18 mouse cellular contexts compared by ENCODE assay signal in the genomic region with DNA sequence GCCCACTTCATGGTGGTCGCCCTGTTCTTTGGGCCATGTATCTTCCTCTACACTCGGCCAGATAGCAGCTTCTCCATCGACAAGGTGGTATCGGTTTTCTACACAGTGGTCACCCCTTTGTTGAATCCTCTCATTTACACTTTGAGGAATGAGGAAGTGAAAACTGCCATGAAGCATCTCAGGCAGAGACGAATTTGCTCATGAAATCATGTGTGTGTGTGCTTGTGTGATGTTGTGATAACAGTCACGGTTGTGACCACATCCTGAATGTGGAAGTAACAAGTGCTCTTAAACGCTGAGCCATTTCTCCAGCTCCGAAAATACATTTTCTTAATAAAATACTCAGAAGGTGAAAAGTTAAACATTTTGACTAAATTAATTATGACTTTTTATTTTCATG. TPM values are rescaled to one million over a fixed set of nuclear protein-coding genes. Genes with fewer than 3 reads are reported as not detected.
DNase-seq lines count a peak whose midpoint lies in the region; ATAC-seq and TF ChIP-seq lines count a peak whose summit lies in the region.
"Had no signal": no experiment of that assay in that cellular context is flagged by ENCODE, and none has a peak within 500 bp of the region (broad histone marks: within the 10 kb centered on the region; RNA-seq: fewer than 3 reads in every experiment).

No protein-coding gene starts in this region.

- no peak for TF ChIP-seq CTCF in G1E (IDR thresholded peaks at IDR 0.05; ENCODE audit: low read depth, low read length)

- H3K27me3 ChIP-seq in G1E (ENCODE audit: insufficient read depth, low read length) = no peaks in the 10 kb centered on the region
- H3K27me3 ChIP-seq in kidney, embryonic 15.5 days = no peaks in the 10 kb centered on the region
- H3K27me3 ChIP-seq: forebrain, embryonic 13.5 days; liver, embryonic 13.5 days had no signal

- intact Hi-C loops in heart, postnatal 14 days (cut with DNase I) = no loop called here

- H3K27ac ChIP-seq in kidney, embryonic 15.5 days = no peak overlapping the region
- H3K27ac ChIP-seq: forebrain, embryonic 13.5 days; heart, embryonic 10.5 days; hindbrain, embryonic 10.5 days; liver, embryonic 13.5 days had no signal

- H3K9ac ChIP-seq in kidney, embryonic 15.5 days = no peak overlapping the region
- H3K9ac ChIP-seq: forebrain, embryonic 13.5 days; liver, embryonic 13.5 days had no signal

- no peak overlapping the region for H3K4me2 ChIP-seq in kidney, embryonic 15.5 days
- H3K4me2 ChIP-seq: forebrain, embryonic 13.5 days; liver, embryonic 13.5 days had no signal

- WGBS in kidney, embryonic 15.5 days = 89% methylated on average over 8 of the region's 8 CpGs

- H3K9me3 ChIP-seq in G1E (replicated peaks) = no peaks in the 10 kb centered on the region
- H3K9me3 ChIP-seq in kidney, embryonic 15.5 days (replicated peaks) = no peaks in the 10 kb centered on the region
- H3K9me3 ChIP-seq: forebrain, embryonic 13.5 days; heart, embryonic 10.5 days; hindbrain, embryonic 10.5 days; liver, embryonic 13.5 days had no signal

- H3K4me3 ChIP-seq in G1E (ENCODE audit: low read depth, low read length) = no peak overlapping the region
- H3K4me3 ChIP-seq in kidney, embryonic 15.5 days (replicated peaks) = no peak overlapping the region
- H3K4me3 ChIP-seq: forebrain, embryonic 13.5 days; heart, embryonic 10.5 days; hindbrain, embryonic 10.5 days; liver, embryonic 13.5 days had no signal

- peaks cover 17% of the 10 kb centered on the region for H3K4me1 ChIP-seq in G1E (ENCODE audit: insufficient read depth, low read depth, low read length)
- no peaks in the 10 kb centered on the region for H3K4me1 ChIP-seq in kidney, embryonic 15.5 days
- H3K4me1 ChIP-seq: forebrain, embryonic 13.5 days; heart, embryonic 10.5 days; hindbrain, embryonic 10.5 days; liver, embryonic 13.5 days had no signal

- no peaks in the 10 kb centered on the region for H3K36me3 ChIP-seq in G1E (replicated peaks)
- no peaks in the 10 kb centered on the region for H3K36me3 ChIP-seq in kidney, embryonic 15.5 days
- H3K36me3 ChIP-seq: heart, embryonic 10.5 days; hindbrain, embryonic 10.5 days; liver, embryonic 13.5 days had no signal

- ATAC-seq in G1E (ENCODE audit: extremely low read depth, insufficient number of reproducible peaks, low FRiP score, poor library complexity, severe bottlenecking) = peak; percentile 91
- peak; percentile 94 for ATAC-seq in megakaryocyte, adult 5-6 weeks (ENCODE audit: poor library complexity, severe bottlenecking)
- no peak for ATAC-seq in kidney, embryonic 15.5 days (replicated peaks; ENCODE audit: low FRiP score)
- ATAC-seq: forebrain, embryonic 13.5 days had no signal

- peak; percentile 47 to 52 for DNase-seq in B cell, adult 2 months
- peak; percentile 15 for DNase-seq in G1E (ENCODE audit: low spot score)
- DNase-seq in thymus, postnatal 0 days (ENCODE audit: low spot score) = peak; percentile 64
- no peak for DNase-seq in urinary bladder, postnatal 36 days (ENCODE audit: low spot score in 2 of 2)
- no peak for DNase-seq in heart, postnatal 14 days
- DNase-seq: cerebellum, postnatal 10 days; kidney, adult 18-20 months; liver, embryonic 13.5 days; right cerebral cortex, postnatal 4 days had no signal

RNA-seq across cellular contexts. Expression of a gene that starts 8.3 kb away (rescaled TPM):
- total RNA-seq in G1E (2014; fragmentation: Nextera tagmentation) (not detected in 2 replicates), G1E (2017) (0.17 and 0.87 TPM in 2 replicates)
- not detected in 2 replicates for polyA plus RNA-seq in G1E (2012)
- total RNA-seq in megakaryocyte, adult 5-6 weeks (2015) = not detected in 2 replicates
- total RNA-seq in megakaryocyte, adult 5-6 weeks (2017) = not detected in 2 replicates
- polyA plus RNA-seq in thymus, postnatal 0 days (2015; fragmentation: Nextera tagmentation; extraction: Ambion mirVana) = 0.13 TPM in 1 of 2 replicates, not detected in the other
- not detected in 2 replicates for polyA plus RNA-seq in kidney, embryonic 15.5 days (2015; fragmentation: Nextera tagmentation; extraction: Ambion mirVana)
- total RNA-seq in heart, postnatal 14 days (2021) = not detected
- total RNA-seq: ES-E14; gastrocnemius, adult 18-20 months; left cerebral cortex, postnatal 25 days had no signal
- polyA plus RNA-seq: embryonic facial prominence, embryonic 14.5 days; forebrain, embryonic 13.5 days; heart, embryonic 10.5 days; hindbrain, embryonic 10.5 days; liver, embryonic 13.5 days had no signal

RNA-seq across cellular contexts. Expression of a gene that starts 16.2 kb away (rescaled TPM):
- total RNA-seq in G1E (2014; fragmentation: Nextera tagmentation) (not detected in 2 replicates), G1E (2017) (0.06 and 0.27 TPM in 2 replicates)
- not detected in 2 replicates for polyA plus RNA-seq in G1E (2012)
- total RNA-seq in megakaryocyte, adult 5-6 weeks (2015) = not detected in 2 replicates
- not detected in 2 replicates for total RNA-seq in megakaryocyte, adult 5-6 weeks (2017)
- polyA plus RNA-seq in thymus, postnatal 0 days (2015; fragmentation: Nextera tagmentation; extraction: Ambion mirVana) = not detected in 2 replicates
- not detected in 2 replicates for polyA plus RNA-seq in kidney, embryonic 15.5 days (2015; fragmentation: Nextera tagmentation; extraction: Ambion mirVana)
- not detected for total RNA-seq in heart, postnatal 14 days (2021)
- total RNA-seq: ES-E14; gastrocnemius, adult 18-20 months; left cerebral cortex, postnatal 25 days had no signal
- polyA plus RNA-seq: embryonic facial prominence, embryonic 14.5 days; forebrain, embryonic 13.5 days; heart, embryonic 10.5 days; hindbrain, embryonic 10.5 days; liver, embryonic 13.5 days had no signal

RNA-seq across cellular contexts. Expression of a gene that starts 37.0 kb away (rescaled TPM):
- total RNA-seq in G1E (2014; fragmentation: Nextera tagmentation) (not detected in 2 replicates), G1E (2017) (0.23 and 0.27 TPM in 2 replicates)
- not detected in 2 replicates for polyA plus RNA-seq in G1E (2012)
- not detected in 2 replicates for total RNA-seq in megakaryocyte, adult 5-6 weeks (2015)
- not detected in 2 replicates for total RNA-seq in megakaryocyte, adult 5-6 weeks (2017)
- polyA plus RNA-seq in thymus, postnatal 0 days (2015; fragmentation: Nextera tagmentation; extraction: Ambion mirVana) = not detected in 2 replicates
- not detected in 2 replicates for polyA plus RNA-seq in kidney, embryonic 15.5 days (2015; fragmentation: Nextera tagmentation; extraction: Ambion mirVana)
- total RNA-seq in heart, postnatal 14 days (2021) = not detected
- total RNA-seq: ES-E14; gastrocnemius, adult 18-20 months; left cerebral cortex, postnatal 25 days had no signal
- polyA plus RNA-seq: embryonic facial prominence, embryonic 14.5 days; forebrain, embryonic 13.5 days; heart, embryonic 10.5 days; hindbrain, embryonic 10.5 days; liver, embryonic 13.5 days had no signal

RNA-seq across cellular contexts. Expression of a gene that starts 44.4 kb away (rescaled TPM):
- total RNA-seq in G1E (2014; fragmentation: Nextera tagmentation) (not detected in 2 replicates), G1E (2017) (0.16 and 0.35 TPM in 2 replicates)
- not detected in 2 replicates for polyA plus RNA-seq in G1E (2012)
- not detected in 2 replicates for total RNA-seq in megakaryocyte, adult 5-6 weeks (2015)
- total RNA-seq in megakaryocyte, adult 5-6 weeks (2017) = not detected in 2 replicates
- polyA plus RNA-seq in thymus, postnatal 0 days (2015; fragmentation: Nextera tagmentation; extraction: Ambion mirVana) = not detected in 2 replicates
- not detected in 2 replicates for polyA plus RNA-seq in kidney, embryonic 15.5 days (2015; fragmentation: Nextera tagmentation; extraction: Ambion mirVana)
- not detected for total RNA-seq in heart, postnatal 14 days (2021)
- total RNA-seq: ES-E14; gastrocnemius, adult 18-20 months; left cerebral cortex, postnatal 25 days had no signal
- polyA plus RNA-seq: embryonic facial prominence, embryonic 14.5 days; forebrain, embryonic 13.5 days; heart, embryonic 10.5 days; hindbrain, embryonic 10.5 days; liver, embryonic 13.5 days had no signal

RNA-seq across cellular contexts. Expression of a gene that starts 54.0 kb away (rescaled TPM):
- total RNA-seq in G1E (2014; fragmentation: Nextera tagmentation) = not detected in 2 replicates
- total RNA-seq in G1E (2017) = not detected in 2 replicates
- polyA plus RNA-seq in G1E (2012) = not detected in 2 replicates
- not detected in 2 replicates for total RNA-seq in megakaryocyte, adult 5-6 weeks (2015)
- not detected in 2 replicates for total RNA-seq in megakaryocyte, adult 5-6 weeks (2017)
- not detected in 2 replicates for polyA plus RNA-seq in thymus, postnatal 0 days (2015; fragmentation: Nextera tagmentation; extraction: Ambion mirVana)
- polyA plus RNA-seq in kidney, embryonic 15.5 days (2015; fragmentation: Nextera tagmentation; extraction: Ambion mirVana) = not detected in 2 replicates
- total RNA-seq in heart, postnatal 14 days (2021) = not detected
- total RNA-seq: ES-E14; gastrocnemius, adult 18-20 months; left cerebral cortex, postnatal 25 days had no signal
- polyA plus RNA-seq: embryonic facial prominence, embryonic 14.5 days; forebrain, embryonic 13.5 days; heart, embryonic 10.5 days; hindbrain, embryonic 10.5 days; liver, embryonic 13.5 days had no signal

Comparison
In these comparisons a context has a peak if more than half of its experiments do, and no peak if none do; other contexts are left out.
1. DNase-seq: peak in B cell, adult 2 months (2 of 2), G1E (single experiment) and thymus, postnatal 0 days (single experiment); none in urinary bladder, postnatal 36 days (0 of 2) and heart, postnatal 14 days (0 of 2).